Mouse (Mus musculus) G1E-ER4 (cell line): ENCODE results near the gene Klhl5. TPM values are rescaled to one million over a fixed set of nuclear protein-coding genes. Genes with fewer than 3 reads are reported as not detected.

ENCODE experiments used
- GATA1 ChIP-seq: IDR thresholded peaks from one replicate; pipeline ENCODE4 v1.8.0; 2012; ENCODE audit warnings: low read length, inconsistent platforms
- polyA plus RNA-seq: library from polyadenylated mRNA; stranded (reverse); fragments of >175 nt; gene quantifications from 2 replicates; pipeline ENCODE4 v1.2.3, GENCODE M21; 2012

Klhl5 gene
- not detected in 2 replicates for polyA plus RNA-seq

DNA sequence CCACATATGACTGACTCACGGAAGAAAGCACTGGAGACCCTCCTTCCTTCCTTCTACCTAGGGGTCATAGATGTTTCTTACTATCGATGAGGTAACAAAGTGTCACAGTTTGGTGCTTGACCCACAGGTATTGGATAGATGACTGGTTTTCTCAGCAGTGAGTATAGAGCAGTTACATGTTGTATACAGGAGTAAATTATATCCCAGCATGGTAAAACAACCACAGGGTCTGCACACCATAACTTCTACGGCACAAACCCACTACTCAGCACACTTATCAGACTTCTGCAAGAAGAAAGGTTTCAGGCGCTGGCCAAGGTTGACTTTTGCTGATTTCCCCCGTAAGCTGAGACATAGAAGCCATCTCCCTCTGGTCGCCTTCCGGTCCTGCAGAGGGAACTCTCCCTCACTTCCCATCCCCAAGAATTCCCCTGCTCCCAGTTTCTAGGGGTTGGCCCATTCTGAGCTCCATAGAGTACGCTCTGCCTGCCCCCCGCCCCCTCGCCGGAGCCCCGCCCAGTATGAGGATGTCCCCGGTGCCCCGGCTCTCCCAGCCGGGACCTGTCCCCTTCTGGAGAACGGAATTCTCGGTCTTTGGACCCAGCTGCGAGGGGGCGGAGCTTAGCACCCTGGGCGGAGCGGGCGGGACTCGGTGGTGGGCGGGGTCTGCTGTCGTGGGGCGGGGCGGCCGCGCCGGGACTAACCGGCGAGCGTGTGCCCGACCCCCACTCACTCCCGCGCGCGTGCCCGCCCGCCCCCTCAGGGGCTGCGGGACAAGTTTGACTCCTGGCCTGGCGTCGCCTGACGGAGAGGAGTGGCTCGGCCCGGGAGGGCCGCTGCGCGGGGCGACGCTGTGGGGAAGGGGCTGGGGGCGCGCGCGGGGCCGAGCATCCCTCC lies at the start of gene Klhl5:
Klhl5 (plus strand) TSS at position 664 of the 897 bp plus-strand sequence.
- no peak for TF ChIP-seq GATA1

DNA sequence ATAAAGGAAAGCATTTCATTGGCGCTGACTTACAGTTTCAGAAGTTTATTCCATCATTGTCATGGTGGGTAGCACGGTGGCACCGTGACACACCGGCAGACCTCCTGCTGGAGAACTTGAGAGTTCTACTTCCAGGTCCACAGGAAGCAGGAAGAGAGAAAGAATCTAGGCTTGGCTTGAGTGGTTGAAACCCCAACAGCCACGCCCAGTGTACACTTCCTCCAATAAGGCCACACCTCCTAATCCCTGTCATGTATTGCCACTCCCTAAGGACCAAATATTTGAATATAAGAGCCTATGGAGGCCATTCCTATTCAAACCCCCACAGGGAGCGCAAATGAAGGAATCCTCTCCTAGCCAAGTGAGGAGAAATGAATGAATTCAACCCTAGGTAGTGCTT lies 49.7 kb upstream of the Klhl5 start:
- no peak for TF ChIP-seq GATA1

DNA sequence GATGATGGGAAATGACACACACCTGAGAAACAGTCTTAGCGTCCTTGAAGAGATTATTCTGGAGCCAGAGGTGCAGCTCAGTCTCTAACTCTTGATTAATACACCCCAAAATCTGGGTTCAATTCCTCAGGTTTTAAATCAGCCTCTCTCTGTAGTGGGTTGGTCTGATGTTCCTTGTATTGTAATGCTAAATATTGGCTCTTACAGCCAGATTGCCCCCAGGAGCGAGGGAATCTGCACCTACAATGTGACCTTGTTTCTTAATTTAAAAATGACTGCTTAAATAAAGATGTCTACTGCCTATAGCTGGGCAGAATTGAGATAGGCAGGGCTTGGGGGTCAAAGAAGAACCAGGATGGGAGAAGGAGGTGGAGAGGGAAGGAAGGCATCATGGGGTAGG lies 47.5 kb upstream of the Klhl5 start:
- no peak for TF ChIP-seq GATA1

DNA sequence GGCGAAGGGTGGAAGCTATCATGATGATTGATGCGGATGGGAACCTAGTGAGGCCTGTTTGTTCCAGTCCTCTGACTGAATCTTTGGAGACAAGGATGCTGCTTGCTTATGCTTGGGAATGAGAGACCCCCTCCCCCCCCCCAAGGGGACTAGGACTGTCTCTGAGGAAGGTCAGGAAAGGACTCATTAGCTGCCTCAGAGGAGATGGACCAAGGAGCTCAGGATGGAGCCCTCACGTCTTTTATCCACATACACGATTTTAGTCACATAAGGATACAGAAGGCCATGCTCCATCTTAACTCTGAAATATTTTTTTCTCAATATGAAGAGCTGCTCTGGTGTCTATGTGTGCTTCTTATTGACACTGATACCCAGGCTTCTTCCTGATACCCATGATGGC lies 45.1 kb upstream of the Klhl5 start:
- no peak for TF ChIP-seq GATA1

DNA sequence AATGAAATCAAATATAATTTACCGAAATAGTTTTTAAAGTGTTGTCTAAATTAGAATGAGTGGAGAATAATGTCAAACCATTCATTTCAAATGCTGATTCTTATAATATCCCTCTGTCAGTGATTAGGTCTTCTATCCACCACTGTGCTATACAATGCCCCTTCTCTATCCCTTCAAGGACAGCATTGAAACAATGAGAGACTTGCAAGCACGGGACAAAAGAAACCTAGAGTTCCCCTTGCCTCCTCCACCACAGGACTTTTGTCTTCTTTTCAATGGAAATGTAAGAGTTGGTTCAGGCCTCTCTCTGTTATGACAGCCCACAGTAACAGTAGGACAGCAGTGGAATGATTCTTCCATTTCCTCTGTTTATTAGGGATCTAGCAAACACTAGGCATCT lies 44.1 kb upstream of the Klhl5 start:
- TF ChIP-seq GATA1: no peak

DNA sequence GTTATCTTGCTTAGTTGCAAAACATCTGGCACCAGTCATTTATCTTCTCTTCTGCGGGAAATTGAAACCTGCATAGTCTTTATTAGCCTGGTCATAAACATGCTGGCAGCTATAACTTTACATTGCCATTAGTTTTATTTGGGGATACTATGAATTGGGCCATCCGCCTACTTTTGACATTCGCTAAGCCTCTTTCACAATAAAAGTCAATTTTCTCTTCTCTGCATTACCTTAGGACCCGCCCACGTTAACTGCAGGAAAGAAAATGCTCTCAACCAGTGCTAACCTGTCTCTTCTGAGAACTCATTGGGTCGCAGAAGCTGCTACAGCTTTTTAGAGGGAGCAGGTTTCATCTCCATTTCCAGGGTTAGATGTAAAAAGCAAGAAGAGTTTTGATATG lies 39.2 kb upstream of the Klhl5 start:
- TF ChIP-seq GATA1: no peak

DNA sequence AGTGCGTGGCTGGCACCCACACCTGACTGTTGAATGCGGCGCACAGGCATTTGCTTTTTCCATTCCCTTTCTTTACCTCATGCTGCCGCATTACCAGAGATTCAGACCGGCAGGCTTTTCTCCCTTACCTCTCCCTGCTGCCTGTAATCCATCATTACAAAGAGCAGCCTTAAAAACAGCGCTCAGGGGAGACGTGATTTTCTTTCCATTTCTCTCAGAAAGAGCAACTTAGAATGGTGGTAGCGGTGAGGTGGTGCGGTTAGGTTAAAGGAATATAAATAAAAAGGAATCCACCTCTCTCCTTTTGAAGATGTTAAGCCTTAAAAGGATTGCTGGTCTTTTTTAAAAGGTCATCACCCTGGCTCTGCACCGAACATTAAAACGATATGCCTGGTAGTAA lies 37.5 kb upstream of the Klhl5 start:
- TF ChIP-seq GATA1: no peak

DNA sequence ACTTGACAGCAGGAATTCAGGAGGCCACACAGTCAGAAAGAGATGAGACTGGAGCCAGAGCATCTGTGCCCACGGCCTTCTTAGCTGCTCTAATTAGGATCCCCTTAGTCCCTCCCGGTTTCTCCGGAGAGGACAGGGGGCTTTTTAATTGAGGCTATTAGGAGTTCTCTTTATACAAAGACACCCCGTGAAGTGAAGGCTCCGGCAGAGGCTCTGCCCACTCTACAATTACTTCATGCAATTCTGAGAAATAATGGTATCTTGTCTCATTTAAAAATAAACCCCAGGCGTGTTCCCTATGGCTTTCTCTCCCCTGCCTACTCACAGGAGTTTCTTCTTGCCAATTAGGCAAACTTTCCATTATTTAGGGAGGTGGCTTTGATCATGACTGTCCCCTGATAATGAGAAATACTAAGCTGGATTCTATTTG lies 35.6 kb upstream of the Klhl5 start:
- TF ChIP-seq GATA1: no peak

DNA sequence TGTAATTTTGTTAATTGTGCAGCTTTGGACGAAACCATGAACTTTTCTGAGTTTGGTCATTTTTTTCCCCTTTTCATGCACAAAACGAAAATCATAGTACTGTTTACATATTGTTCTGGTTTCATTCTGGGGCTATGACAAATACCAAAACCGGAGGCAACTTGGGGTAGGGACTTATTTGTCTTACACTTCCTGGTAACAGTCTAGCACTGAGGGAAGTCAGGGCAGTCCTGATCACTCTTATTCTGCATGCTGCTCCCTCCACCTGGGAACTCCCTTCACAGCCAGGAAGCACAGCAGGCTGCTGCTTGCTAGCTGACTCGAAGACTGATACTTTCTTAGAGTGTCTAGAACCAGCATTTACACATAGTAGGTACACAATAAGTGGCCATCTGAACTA lies 34.1 kb upstream of the Klhl5 start:
- TF ChIP-seq GATA1: no peak

DNA sequence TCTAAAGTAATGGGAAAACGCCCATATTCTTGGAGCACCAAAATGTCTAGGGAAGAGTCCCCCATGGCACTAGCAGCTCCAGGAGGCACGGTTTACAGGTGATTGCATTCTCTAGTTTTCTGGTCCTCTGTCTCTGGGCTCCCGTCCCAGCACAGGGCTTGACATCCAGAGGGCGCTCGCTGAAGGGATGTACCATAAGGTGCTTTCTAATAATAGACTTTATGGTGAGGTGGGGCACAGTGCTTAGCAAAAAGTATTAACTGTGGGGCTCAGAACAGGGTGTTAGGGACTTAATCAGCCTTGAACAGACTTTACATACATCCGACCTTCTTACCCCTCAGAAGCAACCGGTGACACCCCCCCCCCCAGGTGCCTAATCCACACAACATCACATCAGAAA lies 32.6 kb upstream of the Klhl5 start:
- TF ChIP-seq GATA1: no peak

DNA sequence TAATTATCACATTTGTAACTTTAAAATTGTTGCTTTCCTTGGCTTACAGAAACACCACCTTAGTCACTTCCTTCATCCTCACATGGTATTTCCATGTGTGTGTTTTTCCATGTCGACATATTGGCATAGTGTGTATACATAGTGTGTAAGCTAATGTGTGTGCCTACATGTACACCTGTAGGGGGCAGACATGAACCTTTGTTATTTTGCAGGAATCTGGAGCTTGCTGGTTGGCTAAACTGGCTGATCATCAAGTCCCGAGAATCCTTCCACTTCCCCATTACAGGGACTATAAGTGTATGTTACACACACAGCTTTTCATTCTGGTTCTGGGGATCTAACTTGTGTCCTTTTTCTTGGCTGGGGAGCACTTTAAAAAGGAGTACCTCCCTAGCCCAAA lies 31.3 kb upstream of the Klhl5 start:
- TF ChIP-seq GATA1: no peak

DNA sequence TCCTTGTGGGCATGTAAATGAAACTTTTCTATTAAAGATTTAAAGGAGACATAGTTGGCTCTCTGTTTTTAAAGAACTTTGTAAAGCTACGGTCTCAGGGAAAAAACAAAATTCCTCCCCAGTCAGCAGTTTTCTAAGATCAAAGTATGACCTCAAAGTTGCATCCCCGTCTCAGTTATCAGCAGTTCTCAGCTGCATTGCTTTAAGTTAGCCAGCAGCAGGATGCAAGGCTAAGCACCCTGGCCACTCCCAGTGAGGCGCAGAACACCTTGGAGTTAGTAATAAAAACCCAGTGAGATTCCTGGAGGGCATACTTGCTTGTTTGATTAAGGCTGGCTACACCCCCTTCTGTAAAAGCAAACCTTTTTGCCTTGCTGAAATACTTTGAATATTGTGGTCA lies 30.6 kb upstream of the Klhl5 start:
- TF ChIP-seq GATA1: no peak

DNA sequence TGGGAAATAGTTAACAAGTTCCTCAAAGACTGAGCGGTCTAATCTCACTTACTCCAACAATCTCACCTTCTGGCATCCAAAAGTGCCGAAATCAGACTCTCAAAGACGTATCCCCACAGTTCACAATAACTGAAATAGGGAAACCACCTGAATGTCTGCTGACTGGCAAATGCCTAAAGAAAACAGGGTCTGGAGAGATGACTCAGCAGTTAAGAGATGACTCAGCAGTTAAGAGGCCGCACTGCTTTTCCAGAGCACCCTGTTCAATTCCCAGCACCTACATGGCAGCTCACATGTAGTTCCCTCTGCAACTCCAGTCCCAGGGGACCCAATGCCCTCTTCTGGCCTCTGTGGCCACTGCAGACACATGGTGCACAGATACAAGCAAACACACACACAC lies 29.3 kb upstream of the Klhl5 start:
- TF ChIP-seq GATA1: no peak

DNA sequence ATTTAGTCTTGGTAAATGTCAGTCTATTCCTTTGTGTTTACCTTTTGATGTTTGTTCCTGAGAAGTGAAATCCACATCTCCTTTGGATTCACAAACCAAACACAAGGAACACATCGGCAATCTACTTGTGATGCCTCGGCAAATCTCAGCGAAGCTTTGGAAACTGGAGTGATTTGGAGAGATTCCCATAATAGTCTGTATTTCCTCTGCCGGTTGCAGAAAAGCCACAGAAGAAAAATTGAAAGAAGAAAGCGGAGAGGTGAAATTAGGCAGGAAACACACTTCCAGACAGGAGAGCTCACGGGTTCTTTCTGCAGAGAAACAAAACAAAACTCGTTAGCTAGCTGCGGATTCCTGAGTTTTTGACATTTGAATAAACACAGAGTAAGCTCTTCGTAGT lies 27.5 kb upstream of the Klhl5 start:
- TF ChIP-seq GATA1: no peak

DNA sequence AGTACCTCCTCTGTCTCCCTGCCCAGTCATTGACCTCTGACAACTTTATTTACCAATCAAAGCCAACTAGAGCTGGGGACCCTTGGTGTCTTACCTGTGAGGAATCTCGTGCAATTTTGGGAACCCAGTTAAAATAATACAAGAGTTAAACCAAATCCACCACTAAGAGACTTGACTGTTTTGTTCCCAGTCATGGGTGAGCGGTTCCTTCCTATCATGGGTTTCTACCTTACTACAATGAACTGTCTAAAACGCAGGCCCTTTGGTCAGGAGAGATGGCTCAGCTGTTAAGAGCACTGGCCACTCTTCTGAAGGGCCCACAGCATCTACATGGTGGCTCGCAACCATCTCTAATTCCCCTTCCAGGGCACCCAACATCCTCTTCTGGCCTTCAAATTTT lies 25.5 kb upstream of the Klhl5 start:
- TF ChIP-seq GATA1: no peak

DNA sequence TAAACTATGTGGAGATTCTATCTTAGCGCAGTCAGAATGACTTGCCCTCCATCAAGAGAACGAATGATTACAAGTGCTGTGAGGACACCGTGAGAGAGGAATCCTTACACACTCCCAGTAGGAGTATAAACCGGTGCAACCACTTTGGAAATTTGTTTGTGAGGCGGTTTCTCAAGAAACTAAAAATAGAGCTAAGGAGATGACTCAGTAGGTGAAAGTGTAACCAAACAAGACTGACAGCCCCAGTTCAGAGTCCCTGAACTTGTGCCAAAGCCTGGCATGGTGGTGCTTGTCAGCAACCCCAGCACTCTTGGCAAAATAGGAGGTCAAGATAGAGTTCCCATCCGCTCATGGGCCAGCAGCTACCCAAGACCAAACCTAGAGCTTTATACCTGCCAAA lies 20.8 kb upstream of the Klhl5 start:
- TF ChIP-seq GATA1: no peak

DNA sequence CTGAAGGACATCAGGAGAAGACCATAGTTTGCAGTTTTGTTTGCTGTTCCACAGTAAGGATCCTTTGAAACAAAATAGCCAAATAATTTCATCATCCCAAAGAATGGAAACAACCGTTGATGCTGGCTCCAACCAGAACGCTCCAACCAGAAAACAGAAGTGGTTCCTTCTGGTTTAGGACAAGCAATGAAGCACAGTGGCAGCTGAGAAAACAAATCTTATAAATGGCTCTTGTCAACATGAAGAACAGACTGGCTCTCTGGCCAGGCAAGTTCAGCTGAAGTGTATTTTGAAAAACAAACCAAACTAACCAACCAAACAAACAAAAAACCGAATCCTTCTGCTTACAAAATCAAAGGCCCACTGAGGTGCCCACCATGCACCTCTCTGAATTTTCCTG lies 17.6 kb upstream of the Klhl5 start:
- no peak for TF ChIP-seq GATA1
